Mouse (Mus musculus): ENCODE data around the gene Slc22a6. TPM values are rescaled to one million over a fixed set of nuclear protein-coding genes. Genes with fewer than 3 reads are reported as not detected.
A peak's percentile ranks its signal among the peaks of the same experiment; 100 is the strongest.

The Slc22a6 gene
- not detected in 2 replicates for total RNA-seq (2012; rRNA removed)
- not detected in 2 replicates for total RNA-seq (2014; rRNA removed)
- polyA plus RNA-seq (2012; ENCODE audit: insufficient read length, low read depth) = not detected in 2 replicates

DNA sequence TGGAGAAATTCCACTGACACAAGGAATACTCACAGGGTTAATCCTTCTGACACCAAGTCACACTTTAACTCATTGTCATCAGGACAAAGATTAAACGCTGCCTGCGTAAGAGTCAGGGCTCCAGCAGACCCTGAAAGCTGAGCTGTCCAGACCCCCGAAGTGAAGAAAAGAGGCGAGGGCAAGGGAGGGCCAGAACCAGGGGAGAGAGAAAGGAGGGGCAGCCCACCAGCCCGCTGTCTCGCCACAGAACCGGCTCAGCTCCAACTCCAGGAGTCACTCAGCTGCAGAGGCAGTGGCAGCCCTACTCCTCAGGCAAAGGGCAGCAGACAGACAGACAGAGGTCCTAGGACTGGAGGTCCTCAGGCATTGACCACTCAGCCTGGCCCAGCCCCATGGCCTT lies at the start of gene Slc22a6:
Gene Slc22a6, plus strand, starts transcription at position 136 of the 400 bp plus-strand sequence.
- in situ Hi-C loops (cut with MboI; ENCODE audit: low pct_ligation_motif_present, low pct_unique_long_range_greater_than_20kb, low sequenced_read_pairs) = no loop called here
- Histone ChIP-seq H3K36me3 (replicated peaks in 1 of 2; ENCODE audit: control insufficient read depth in 1 of 2, insufficient read depth in 1 of 2, low read length in 1 of 2) (no peaks in the 10 kb centered on the region), H3K9ac (ENCODE audit: insufficient read depth, low read depth) (no peak within 1 kb of the TSS), H3K27me3 (replicated peaks) (peaks cover 9% of the 10 kb centered on the region), H3K4me1 (ENCODE audit: control insufficient read depth in 1 of 2, insufficient read depth in 2 of 2) (no peaks in the 10 kb centered on the region), H3K27ac (ENCODE audit: insufficient read depth, low read depth) (no peak within 1 kb of the TSS), H3K4me2 (ENCODE audit: insufficient read depth, low read depth, poor library complexity, severe bottlenecking) (no peak within 1 kb of the TSS), H3K79me2 (replicated peaks; ENCODE audit: control insufficient read depth, extremely low read depth, insufficient read depth, poor library complexity, severe bottlenecking) (no peaks in the 10 kb centered on the region), H3K9me3 (replicated peaks; ENCODE audit: low read length) (no peaks in the 10 kb centered on the region), H3K4me3 (replicated peaks in 1 of 3; ENCODE audit: low read depth in 2 of 3, low read length in 2 of 3, poor library complexity in 1 of 3) (no peak within 1 kb of the TSS)
- dilution Hi-C loops (cut with MboI; ENCODE audit: extremely low pct_ligation_motif_present, extremely low pct_unique_long_range_greater_than_20kb, low sequenced_read_pairs) = no loop called here
- DNase-seq (ENCODE audit: extremely low read depth) = no peak
- TF ChIP-seq GABPA (IDR thresholded peaks at IDR 0.05; ENCODE audit: insufficient replicate concordance, low read depth, low read length) = no peak
- no peak for TF ChIP-seq CHD1 (IDR thresholded peaks at IDR 0.05; ENCODE audit: low read depth, low read length)
- TF ChIP-seq NELFE (IDR thresholded peaks at IDR 0.05; ENCODE audit: low read depth, low read length) = no peak
- no peak for TF ChIP-seq TBP (conservative IDR thresholded peaks at IDR 0.05; ENCODE audit: low read depth, low read length)
- TF ChIP-seq MYC (IDR thresholded peaks at IDR 0.05; ENCODE audit: low read depth, low read length) = no peak
- no peak for TF ChIP-seq TCF12 (IDR thresholded peaks at IDR 0.05; ENCODE audit: low read depth, low read length)
- TF ChIP-seq EP300 (IDR thresholded peaks at IDR 0.05; ENCODE audit: low read length) = no peak
- TF ChIP-seq ELF1 (IDR thresholded peaks at IDR 0.05; ENCODE audit: low read depth, low read length) = no peak
- TF ChIP-seq BHLHE40 (IDR thresholded peaks at IDR 0.05; ENCODE audit: low read depth, low read length) = no peak
- TF ChIP-seq UBTF (IDR thresholded peaks at IDR 0.05; ENCODE audit: low read depth, low read length) = no peak
- TF ChIP-seq USF2 (conservative IDR thresholded peaks at IDR 0.05; ENCODE audit: low read depth, low read length) = no peak
- TF ChIP-seq KAT2A (IDR thresholded peaks at IDR 0.05; ENCODE audit: insufficient replicate concordance, low read length) = no peak
- TF ChIP-seq RAD21 (IDR thresholded peaks at IDR 0.05; ENCODE audit: low read depth, low read length) = no peak
- TF ChIP-seq POLR2AphosphoS2 (IDR thresholded peaks at IDR 0.05; ENCODE audit: low read depth, low read length) = no peak
- TF ChIP-seq MAX (IDR thresholded peaks at IDR 0.05; ENCODE audit: low read length) = no peak
- TF ChIP-seq HCFC1 (IDR thresholded peaks at IDR 0.05; ENCODE audit: low read depth, low read length) = no peak
- TF ChIP-seq MAFK (IDR thresholded peaks at IDR 0.05; ENCODE audit: insufficient replicate concordance, low read length) = no peak
- no peak for TF ChIP-seq ZC3H11A (IDR thresholded peaks at IDR 0.05; ENCODE audit: low read depth, low read length)

DNA sequence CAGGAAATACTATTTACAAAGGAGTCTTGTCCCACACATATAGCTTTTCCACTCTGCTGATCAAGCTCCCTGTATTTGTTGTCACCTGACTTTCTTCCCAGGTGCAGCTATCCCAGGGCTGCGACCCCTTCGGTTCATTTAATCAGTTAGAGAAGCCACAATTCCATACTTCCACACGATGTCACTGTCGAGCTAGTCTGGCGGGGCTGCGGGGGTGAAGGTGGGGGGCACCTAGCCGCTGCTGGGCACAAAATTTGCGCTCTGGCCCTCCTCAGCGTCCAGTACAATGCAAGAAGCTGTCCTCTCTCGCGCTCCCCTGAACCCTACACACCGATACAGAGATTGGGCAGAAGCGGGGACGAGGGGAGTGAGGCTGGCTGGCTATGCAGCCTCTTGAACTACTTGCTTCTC lies 48.4 kb upstream of the Slc22a6 start:
- Histone ChIP-seq H3K36me3 (replicated peaks in 1 of 2; ENCODE audit: control insufficient read depth in 1 of 2, insufficient read depth in 1 of 2, low read length in 1 of 2) (no peaks in the 10 kb centered on the region), H3K4me2 (ENCODE audit: insufficient read depth, low read depth, poor library complexity, severe bottlenecking) (no peak overlapping the region), H3K9me3 (replicated peaks; ENCODE audit: low read length) (no peaks in the 10 kb centered on the region), H3K4me1 (ENCODE audit: control insufficient read depth in 1 of 2, insufficient read depth in 2 of 2) (no peaks in the 10 kb centered on the region), H3K9ac (ENCODE audit: insufficient read depth, low read depth) (no peak overlapping the region), H3K4me3 (replicated peaks in 1 of 3; ENCODE audit: low read depth in 2 of 3, low read length in 2 of 3, poor library complexity in 1 of 3) (no peak overlapping the region), H3K27me3 (replicated peaks) (no peaks in the 10 kb centered on the region), H3K27ac (ENCODE audit: insufficient read depth, low read depth) (no peak overlapping the region), H3K79me2 (replicated peaks; ENCODE audit: control insufficient read depth, extremely low read depth, insufficient read depth, poor library complexity, severe bottlenecking) (no peaks in the 10 kb centered on the region)
- no peak for DNase-seq (ENCODE audit: extremely low read depth)
- in situ Hi-C loops (cut with MboI; ENCODE audit: low pct_ligation_motif_present, low pct_unique_long_range_greater_than_20kb, low sequenced_read_pairs) = loop anchor here (5.0 kb wide), 1 partner anchor 118 kb away; no protein-coding TSS in a partner anchor
- dilution Hi-C loops (cut with MboI; ENCODE audit: extremely low pct_ligation_motif_present, extremely low pct_unique_long_range_greater_than_20kb, low sequenced_read_pairs) = no loop called here
- TF ChIP-seq RAD21 (IDR thresholded peaks at IDR 0.05; ENCODE audit: low read depth, low read length) (peak; percentile 8), MYC (IDR thresholded peaks at IDR 0.05; ENCODE audit: low read depth, low read length) (no peak), NRF1 (IDR thresholded peaks at IDR 0.05; ENCODE audit: low read depth, low read length) (no peak), SMC3 (IDR thresholded peaks at IDR 0.05; ENCODE audit: low read depth, low read length) (peak; percentile 6; the same call in 1 of the 2 replicates), GABPA (IDR thresholded peaks at IDR 0.05; ENCODE audit: insufficient replicate concordance, low read depth, low read length) (no peak), POLR2AphosphoS2 (IDR thresholded peaks at IDR 0.05; ENCODE audit: low read depth, low read length) (no peak), MXI1 (IDR thresholded peaks at IDR 0.05; ENCODE audit: low read depth, low read length) (no peak), POLR2A (IDR thresholded peaks at IDR 0.05; ENCODE audit: low read depth, low read length) (no peak), NELFE (IDR thresholded peaks at IDR 0.05; ENCODE audit: low read depth, low read length) (no peak), ELF1 (IDR thresholded peaks at IDR 0.05; ENCODE audit: low read depth, low read length) (no peak), ZMIZ1 (IDR thresholded peaks at IDR 0.05; ENCODE audit: low read depth, low read length) (no peak), CHD1 (IDR thresholded peaks at IDR 0.05; ENCODE audit: low read depth, low read length) (no peak), CTCF (conservative IDR thresholded peaks at IDR 0.05 in 1 of 2, IDR thresholded peaks at IDR 0.05 in 1 of 2; ENCODE audit: low read depth in 2 of 2, low read length in 2 of 2) (peak in 1 of 2 experiments; percentile 27; a peak in 2 of 4 replicates), TBP (conservative IDR thresholded peaks at IDR 0.05; ENCODE audit: low read depth, low read length) (no peak), PAX5 (IDR thresholded peaks at IDR 0.05; ENCODE audit: low read length) (no peak), ZC3H11A (IDR thresholded peaks at IDR 0.05; ENCODE audit: low read depth, low read length) (no peak), IRF4 (IDR thresholded peaks at IDR 0.05; ENCODE audit: low read depth, low read length) (no peak)
